In the genomic region with DNA sequence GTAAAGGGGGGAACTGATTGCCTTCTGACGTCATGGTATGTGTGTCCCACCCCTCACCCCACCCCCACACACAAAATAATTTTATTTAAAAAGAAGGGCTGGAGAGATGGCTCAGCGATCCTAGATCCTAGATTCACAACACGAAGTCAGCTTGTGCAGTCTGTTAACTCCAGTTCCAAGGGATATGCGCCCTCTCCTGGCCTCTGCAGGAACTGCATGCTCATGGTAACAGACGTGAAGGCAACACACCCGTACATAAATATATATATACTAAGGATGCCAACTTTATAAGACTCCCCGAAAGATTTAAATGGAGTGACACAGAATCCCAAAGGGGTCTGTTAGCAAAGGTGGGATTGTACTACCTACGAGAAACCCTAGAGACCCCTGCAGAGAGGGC, we compare ENCODE assay signal across 9 mouse cellular contexts. TPM values are rescaled to one million over a fixed set of nuclear protein-coding genes. Genes with fewer than 3 reads are reported as not detected.
DNase-seq lines count a peak whose midpoint lies in the region; TF ChIP-seq lines count a peak whose summit lies in the region.
"Had no signal": no experiment of that assay in that cellular context is flagged by ENCODE, and none has a peak within 500 bp of the region (broad histone marks: within the 10 kb centered on the region; RNA-seq: fewer than 3 reads in every experiment).

No protein-coding gene starts in this region.

- H3K9ac ChIP-seq in CH12.LX (ENCODE audit: insufficient read depth, low read depth), result no peak overlapping the region

- peak; percentile 85 to 92 for TF ChIP-seq CTCF in CH12.LX (conservative IDR thresholded peaks at IDR 0.05 in 1 of 2, IDR thresholded peaks at IDR 0.05 in 1 of 2; ENCODE audit: low read depth in 2 of 2, low read length in 2 of 2)
- peak; percentile 94 for TF ChIP-seq CTCF in brain, embryonic 14.5 days (IDR thresholded peaks at IDR 0.05; ENCODE audit: borderline replicate concordance, extremely low read depth, insufficient read depth, insufficient read length)

- peaks cover 12% of the 10 kb centered on the region for H3K4me1 ChIP-seq in heart, embryonic 10.5 days
- H3K4me1 ChIP-seq in CH12.LX (ENCODE audit: control insufficient read depth in 1 of 2, insufficient read depth in 2 of 2), result peaks cover 4 to 18% of the 10 kb centered on the region in 2 experiments

- in situ Hi-C loops in CH12.LX (cut with MboI; ENCODE audit: low pct_ligation_motif_present, low pct_unique_long_range_greater_than_20kb, low sequenced_read_pairs), result loop anchor here (10.0 kb wide), 2 partner anchors 134 to 304 kb away; no protein-coding TSS in a partner anchor

- DNase-seq in heart, adult 18-20 months, result peak; percentile 52 to 89
- DNase-seq in heart, embryonic 10.5 days (ENCODE audit: low spot score), result no peak
- DNase-seq in CH12.LX (ENCODE audit: extremely low read depth), result peak; percentile 81
- peak; percentile 87 for DNase-seq in brain, embryonic 14.5 days (ENCODE audit: low read depth)
- DNase-seq in gastrocnemius, postnatal 10 days, result peak; percentile 82
- peak; percentile 72 to 77 for DNase-seq in left cerebral cortex, postnatal 10 days (ENCODE audit: extremely low spot score in 1 of 2, low spot score in 2 of 2)
- peak; percentile 84 for DNase-seq in naive thymus-derived CD4-positive, alpha-beta T cell, adult 2 months (ENCODE audit: low read depth)
- DNase-seq in thymus, postnatal 0 days (ENCODE audit: low spot score), result peak; percentile 84

- TF ChIP-seq EP300 in CH12.LX (IDR thresholded peaks at IDR 0.05; ENCODE audit: low read length), result no peak

- H3K79me2 ChIP-seq in CH12.LX (replicated peaks; ENCODE audit: control insufficient read depth, extremely low read depth, insufficient read depth, poor library complexity, severe bottlenecking), result no peaks in the 10 kb centered on the region

- 30% methylated on average over 8 of the region's 8 CpGs for WGBS in heart, embryonic 10.5 days

- no peak overlapping the region for H3K27ac ChIP-seq in heart, embryonic 10.5 days
- H3K27ac ChIP-seq in CH12.LX (ENCODE audit: insufficient read depth, low read depth), result no peak overlapping the region
- H3K27ac ChIP-seq: macrophage had no signal

- H3K4me3 ChIP-seq in heart, embryonic 10.5 days, result no peak overlapping the region
- no peak overlapping the region for H3K4me3 ChIP-seq in CH12.LX (replicated peaks in 1 of 3; ENCODE audit: low read depth in 2 of 3, low read length in 2 of 3, poor library complexity in 1 of 3)

- H3K9me3 ChIP-seq in heart, embryonic 10.5 days, result no peaks in the 10 kb centered on the region
- H3K9me3 ChIP-seq in CH12.LX (replicated peaks; ENCODE audit: low read length), result no peaks in the 10 kb centered on the region

- peaks cover 21% of the 10 kb centered on the region for H3K27me3 ChIP-seq in heart, embryonic 10.5 days (ENCODE audit: insufficient read depth, poor library complexity, severe bottlenecking)
- peaks cover 40% of the 10 kb centered on the region for H3K27me3 ChIP-seq in CH12.LX (replicated peaks)

- H3K4me2 ChIP-seq in CH12.LX (ENCODE audit: insufficient read depth, low read depth, poor library complexity, severe bottlenecking), result no peak overlapping the region

- intact Hi-C loops in left cerebral cortex, postnatal 10 days (cut with DNase I), result loop anchor here (5.0 kb wide), 1 partner anchor 152 kb away; no protein-coding TSS in a partner anchor

- peak; percentile 43 for TF ChIP-seq RAD21 in CH12.LX (IDR thresholded peaks at IDR 0.05; ENCODE audit: low read depth, low read length)

- dilution Hi-C loops in CH12.LX (cut with MboI; ENCODE audit: extremely low pct_ligation_motif_present, extremely low pct_unique_long_range_greater_than_20kb, low sequenced_read_pairs), result no loop called here

- no peaks in the 10 kb centered on the region for H3K36me3 ChIP-seq in heart, embryonic 10.5 days
- H3K36me3 ChIP-seq in CH12.LX (replicated peaks in 1 of 2; ENCODE audit: control insufficient read depth in 1 of 2, insufficient read depth in 1 of 2, low read length in 1 of 2), result no peaks in the 10 kb centered on the region

- TF ChIP-seq POLR2A in CH12.LX (IDR thresholded peaks at IDR 0.05; ENCODE audit: low read depth, low read length), result no peak
- no peak for TF ChIP-seq POLR2A in brain, embryonic 14.5 days (IDR thresholded peaks at IDR 0.05; ENCODE audit: borderline replicate concordance, extremely low read depth, insufficient read depth, insufficient read length, poor library complexity, severe bottlenecking)

TF ChIP-seq in CH12.LX, 34 proteins besides CTCF, POLR2A, EP300 and RAD21:
- no peak for TF ChIP-seq UBTF (IDR thresholded peaks at IDR 0.05; ENCODE audit: low read depth, low read length)
- TF ChIP-seq IRF4 (IDR thresholded peaks at IDR 0.05; ENCODE audit: low read depth, low read length), result no peak
- no peak for TF ChIP-seq CHD2 (IDR thresholded peaks at IDR 0.05; ENCODE audit: low read length)
- TF ChIP-seq GABPA (IDR thresholded peaks at IDR 0.05; ENCODE audit: insufficient replicate concordance, low read depth, low read length), result no peak
- TF ChIP-seq SMC3 (IDR thresholded peaks at IDR 0.05; ENCODE audit: low read depth, low read length), result peak; percentile 67

RNA-seq across cellular contexts. Expression of a gene that starts 39.4 kb away (rescaled TPM):
- total RNA-seq in heart, adult 18-20 months (2021), result 1 to 10 TPM; 5.0 to 6.4 TPM
- polyA plus RNA-seq in heart, embryonic 10.5 days (2016; fragmentation: Nextera tagmentation; extraction: Ambion mirVana), result 1.1 TPM in 2 replicates
- total RNA-seq in CH12.LX (2012; rRNA removed) (0.13 TPM in 1 of 2 replicates, not detected in the other), CH12.LX (2014; rRNA removed) (not detected in 2 replicates)
- 0.22 and 0.24 TPM in 2 replicates for polyA plus RNA-seq in CH12.LX (2012; ENCODE audit: insufficient read length, low read depth)
- polyA plus RNA-seq in brain, embryonic 14.5 days (2012; rRNA removed), result 1.5 and 1.7 TPM in 2 replicates
- total RNA-seq in gastrocnemius, postnatal 10 days (2021), result 1 to 10 TPM; 2.1 to 2.5 TPM
- under 1 TPM; 0.64 to 0.79 TPM for total RNA-seq in left cerebral cortex, postnatal 10 days (2021)
- polyA plus RNA-seq in thymus, postnatal 0 days (2015; fragmentation: Nextera tagmentation; extraction: Ambion mirVana), result 1.1 TPM in 2 replicates

RNA-seq across cellular contexts. Expression of a gene that starts 51.0 kb away (rescaled TPM):
- total RNA-seq in heart, adult 18-20 months (2021), result 1 to 10 TPM; 2.6 to 3.3 TPM
- polyA plus RNA-seq in heart, embryonic 10.5 days (2016; fragmentation: Nextera tagmentation; extraction: Ambion mirVana), result 0.60 and 1.5 TPM in 2 replicates
- total RNA-seq in CH12.LX (2012; rRNA removed), result not detected in 2 replicates
- total RNA-seq in CH12.LX (2014; rRNA removed), result not detected in 2 replicates
- polyA plus RNA-seq in CH12.LX (2012; ENCODE audit: insufficient read length, low read depth), result 0.13 and 0.14 TPM in 2 replicates
- 13.6 and 16.6 TPM in 2 replicates for polyA plus RNA-seq in brain, embryonic 14.5 days (2012; rRNA removed)
- 1 to 10 TPM; 1.5 to 1.8 TPM for total RNA-seq in gastrocnemius, postnatal 10 days (2021)
- 1 to 10 TPM; 6.4 to 7.4 TPM for total RNA-seq in left cerebral cortex, postnatal 10 days (2021)
- 1.6 and 2.3 TPM in 2 replicates for polyA plus RNA-seq in thymus, postnatal 0 days (2015; fragmentation: Nextera tagmentation; extraction: Ambion mirVana)
